Mouse (Mus musculus): Measurements from ENCODE around the gene Ube2z.
"Not testable (repeated sequence)": the region's sequence is repeated elsewhere in the genome, so short reads cannot be mapped to it uniquely, and the experiment has no call there.

Gene Ube2z

GRCm38 (mm10) chr11:96065215-96065911 lies at the start of gene Ube2z:
Gene Ube2z, minus strand, starts transcription at chr11:96065388.
- in situ Hi-C loops (cut with MboI), result no loop called here

- in situ Hi-C loops (cut with MboI), result no loop called here
Measured at GRCm38 (mm10) chr11:96114077-96114476, 48.9 kb upstream of the Ube2z start.

- in situ Hi-C loops (cut with MboI), result no loop called here
Measured at GRCm38 (mm10) chr11:96111751-96112150, 46.6 kb upstream of the Ube2z start, which contains the start of gene Calcoco2. Gene Calcoco2, minus strand, starts transcription at chr11:96111964.

GRCm38 (mm10) chr11:96110950-96111349 lies 45.8 kb upstream of the Ube2z start:
- in situ Hi-C loops (cut with MboI), result not testable (repeated sequence)

GRCm38 (mm10) chr11:96108376-96108775 lies 43.2 kb upstream of the Ube2z start:
- in situ Hi-C loops (cut with MboI), result no loop called here

- in situ Hi-C loops (cut with MboI), result no loop called here
Measured at GRCm38 (mm10) chr11:96093361-96093760, 28.2 kb upstream of the Ube2z start.

- in situ Hi-C loops (cut with MboI), result no loop called here
Measured at GRCm38 (mm10) chr11:96092674-96093291, 27.6 kb upstream of the Ube2z start.

- in situ Hi-C loops (cut with MboI), result no loop called here
Measured at GRCm38 (mm10) chr11:96091073-96091472, 25.9 kb upstream of the Ube2z start.

GRCm38 (mm10) chr11:96087981-96088380 lies 22.8 kb upstream of the Ube2z start:
- in situ Hi-C loops (cut with MboI), result no loop called here

GRCm38 (mm10) chr11:96082682-96083081 lies 17.5 kb upstream of the Ube2z start:
- in situ Hi-C loops (cut with MboI), result no loop called here

- in situ Hi-C loops (cut with MboI), result no loop called here
Measured at GRCm38 (mm10) chr11:96080736-96081135, 15.5 kb upstream of the Ube2z start.

- in situ Hi-C loops (cut with MboI), result no loop called here
Measured at GRCm38 (mm10) chr11:96076221-96077105, 11.3 kb upstream of the Ube2z start.

- in situ Hi-C loops (cut with MboI), result no loop called here
Measured at GRCm38 (mm10) chr11:96075509-96076220, 10.5 kb upstream of the Ube2z start, which contains the start of gene Atp5g1. Gene Atp5g1, minus strand, starts transcription at chr11:96075670.

- in situ Hi-C loops (cut with MboI), result no loop called here
Measured at GRCm38 (mm10) chr11:96075177-96075508, 10.0 kb upstream of the Ube2z start.

GRCm38 (mm10) chr11:96074351-96075176 lies 9.4 kb upstream of the Ube2z start:
- in situ Hi-C loops (cut with MboI), result no loop called here

- in situ Hi-C loops (cut with MboI), result no loop called here
Measured at GRCm38 (mm10) chr11:96073295-96073993, 8.3 kb upstream of the Ube2z start.

- in situ Hi-C loops (cut with MboI), result no loop called here
Measured at GRCm38 (mm10) chr11:96071013-96071412, 5.8 kb upstream of the Ube2z start.

- in situ Hi-C loops (cut with MboI), result no loop called here
Measured at GRCm38 (mm10) chr11:96070353-96070752, 5.2 kb upstream of the Ube2z start.

- in situ Hi-C loops (cut with MboI), result no loop called here
Measured at GRCm38 (mm10) chr11:96068231-96068630, 3.0 kb upstream of the Ube2z start.

GRCm38 (mm10) chr11:96064521-96065214 lies 520 bp downstream of the Ube2z start:
- in situ Hi-C loops (cut with MboI), result no loop called here
